Mouse (Mus musculus) lung, postnatal 4 days (tissue): Measurements from ENCODE around the gene Trpm3.

Source experiments
- DNase-seq, 2 experiments: peaks; one replicate each; pipeline ENCODE4 v3.0.0; 2021

Trpm3 gene

DNA sequence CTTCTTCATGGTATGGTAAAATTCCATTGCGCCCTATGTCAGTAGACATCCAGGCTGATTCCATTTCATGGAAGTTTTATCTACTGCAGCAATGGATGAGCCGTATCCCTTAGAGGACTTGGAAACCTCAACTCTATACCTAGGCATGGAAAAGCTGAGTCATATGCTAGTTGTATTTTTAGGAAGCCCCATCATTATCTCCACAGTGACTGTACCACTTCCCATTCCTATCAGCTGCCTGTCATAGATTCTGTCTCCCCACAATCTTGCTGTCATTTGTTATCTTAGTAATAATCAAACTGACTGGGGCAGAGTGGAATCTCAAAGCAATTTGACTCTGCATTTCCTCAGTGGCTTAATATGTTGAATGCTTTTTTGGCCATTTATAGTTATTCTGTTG is 169.2 kb downstream of the Trpm3 start:
- no peak for DNase-seq

DNA sequence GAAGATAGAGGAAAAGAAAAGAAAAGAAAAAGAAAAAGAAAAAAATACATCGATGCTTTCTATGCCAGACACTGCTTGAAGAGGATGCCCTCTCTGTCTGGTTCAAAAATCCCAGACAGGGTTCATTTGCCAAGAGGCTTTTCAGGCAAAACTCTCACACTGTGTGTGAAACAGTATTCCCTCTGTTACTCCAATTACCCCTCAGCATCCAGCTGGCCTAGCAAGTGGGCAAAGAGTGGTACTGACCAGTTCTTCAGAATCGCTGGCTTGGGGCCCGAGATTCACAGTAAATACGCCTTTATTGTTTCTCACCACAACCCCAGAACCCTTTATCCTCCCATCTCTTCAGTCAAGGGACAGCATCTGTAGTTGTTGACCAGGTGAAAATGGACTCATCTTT is 178.5 kb downstream of the Trpm3 start:
- no peak for DNase-seq

- DNase-seq: no peak
Measured at GRCm38 (mm10) chr19:22326813-22327212, 188.0 kb downstream of the Trpm3 start.

- DNase-seq: no peak
Measured at GRCm38 (mm10) chr19:22327226-22327625, 188.4 kb downstream of the Trpm3 start.

GRCm38 (mm10) chr19:22336278-22336677 is 197.4 kb downstream of the Trpm3 start:
- no peak for DNase-seq

DNA sequence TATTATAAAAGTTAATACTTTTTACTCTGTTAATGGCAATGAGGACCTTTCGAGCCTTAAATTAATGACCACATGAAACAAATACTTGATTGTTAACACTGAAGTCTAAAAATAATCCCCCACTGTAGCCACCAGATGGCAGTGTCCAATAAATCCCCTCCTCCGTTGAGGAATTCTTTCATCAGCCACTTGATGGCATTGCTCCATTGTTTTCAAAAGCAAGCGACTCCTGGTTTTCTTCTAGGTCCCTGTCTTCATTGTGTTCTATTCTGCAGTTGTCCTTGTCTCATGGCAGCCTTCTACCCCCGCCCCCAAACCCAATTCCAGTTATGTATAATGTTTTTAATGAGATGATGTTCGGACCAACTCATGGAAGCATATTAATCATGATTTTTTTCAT is 198.6 kb downstream of the Trpm3 start:
- peak in 1 of 2 experiments; percentile 55 for DNase-seq

DNA sequence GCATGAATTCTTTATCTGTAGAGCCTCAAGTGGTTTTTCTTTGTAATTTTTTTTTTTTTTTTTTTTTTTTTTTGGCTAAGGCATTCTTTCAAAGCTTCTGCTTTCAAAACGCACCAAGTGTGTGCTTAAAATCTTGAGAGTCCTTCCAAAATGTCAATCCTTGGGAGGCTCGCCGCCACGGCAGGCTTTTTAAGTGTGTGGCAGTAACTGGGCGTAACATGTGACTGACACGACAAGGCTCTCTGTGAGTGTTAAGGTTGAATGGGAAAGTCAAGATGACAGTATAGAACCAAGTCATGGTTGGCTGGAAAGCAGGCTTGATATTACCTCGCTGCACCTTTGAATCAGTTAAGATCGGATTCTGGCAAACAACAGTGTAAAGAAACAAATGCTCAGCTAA is 200.1 kb downstream of the Trpm3 start:
- no peak for DNase-seq

- no peak for DNase-seq
Measured at GRCm38 (mm10) chr19:22354037-22354541, 215.2 kb downstream of the Trpm3 start.

GRCm38 (mm10) chr19:22386890-22387289 is 248.0 kb downstream of the Trpm3 start:
- DNase-seq: no peak

- DNase-seq: no peak
Measured at GRCm38 (mm10) chr19:22394700-22395099, 255.9 kb downstream of the Trpm3 start.

DNA sequence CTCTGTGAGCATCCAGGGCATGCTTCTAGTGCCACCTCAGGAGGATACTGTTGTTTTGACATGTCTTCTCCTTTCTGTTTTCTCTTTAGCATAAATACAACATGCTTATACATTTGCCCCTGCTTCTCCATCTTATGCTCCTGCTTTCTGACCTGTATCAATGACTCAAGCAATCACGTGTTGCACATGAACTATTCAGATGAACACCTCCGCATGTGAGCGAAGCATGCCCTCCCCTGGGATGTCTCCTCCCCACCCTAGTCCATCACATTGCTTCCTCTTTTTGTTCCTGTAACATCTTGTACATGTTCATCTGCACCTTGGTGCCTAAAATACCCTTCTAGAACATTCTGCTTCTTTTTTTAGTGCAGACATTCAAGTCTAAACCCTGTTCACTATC is 265.2 kb downstream of the Trpm3 start:
- DNase-seq: no peak

GRCm38 (mm10) chr19:22418239-22418638 is 279.4 kb downstream of the Trpm3 start:
- DNase-seq: no peak

DNA sequence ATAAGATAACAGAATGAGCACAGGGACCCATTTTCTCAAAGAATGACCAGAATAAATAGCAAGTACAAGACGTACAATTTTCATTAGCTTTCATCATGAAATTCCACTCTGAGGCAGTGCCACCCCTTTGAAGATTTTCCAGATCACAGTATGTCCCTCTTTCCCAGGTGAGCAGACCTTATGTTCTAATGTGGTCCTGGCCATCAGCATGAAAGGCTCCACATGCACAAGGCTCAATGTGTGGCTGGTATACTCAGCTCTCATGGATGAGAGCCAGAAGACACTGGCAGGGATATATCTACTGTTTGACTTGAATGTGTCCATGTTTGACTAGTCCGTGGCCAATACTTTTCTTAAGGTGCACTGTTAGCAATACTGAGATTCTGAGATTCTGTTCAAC is 298.4 kb downstream of the Trpm3 start:
- no peak for DNase-seq

DNA sequence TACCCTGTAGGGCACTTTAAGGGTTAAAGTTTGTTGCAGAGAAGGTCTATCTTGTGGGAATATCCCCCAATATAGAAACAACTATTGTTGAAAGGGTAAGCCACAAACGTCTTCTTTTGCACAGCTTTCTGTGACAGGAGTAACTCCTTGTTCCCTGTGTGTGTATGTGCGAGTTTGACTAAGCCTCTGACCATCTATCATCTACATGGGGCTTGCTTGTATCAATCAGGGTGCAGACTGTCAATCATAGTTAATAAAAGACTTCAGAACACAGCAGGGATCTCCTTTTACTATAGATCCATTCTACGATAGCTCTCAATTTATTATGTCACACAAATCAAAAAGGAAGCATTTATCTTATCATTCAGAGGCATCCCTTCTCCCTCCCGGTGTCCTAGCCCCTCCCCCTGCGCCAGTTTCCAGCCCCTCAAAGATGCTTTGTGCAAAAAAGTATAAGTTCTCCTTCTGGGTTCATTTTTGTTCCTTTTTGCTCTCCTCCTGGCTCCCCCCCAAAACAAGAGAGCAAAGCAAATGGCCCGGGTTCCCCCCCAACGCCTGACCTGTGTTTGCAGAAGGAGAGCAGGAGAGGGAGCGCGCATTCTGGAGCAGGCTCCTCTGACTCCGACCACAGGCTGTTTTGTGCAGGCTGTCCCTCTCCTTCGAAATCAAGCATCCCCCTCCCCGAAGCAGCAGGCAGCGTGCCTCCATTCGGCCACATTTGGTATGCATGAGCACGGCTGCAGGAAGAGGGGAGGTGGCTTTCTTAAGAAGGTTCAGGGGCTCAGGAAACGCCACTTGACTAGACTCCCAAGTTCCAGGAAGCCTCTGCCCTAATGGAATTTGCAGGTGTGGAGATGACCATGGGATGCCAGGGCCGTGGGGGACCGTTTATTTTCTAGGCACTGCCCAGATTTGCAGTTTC is 308.8 kb downstream of the Trpm3 start:
- no peak for DNase-seq

DNA sequence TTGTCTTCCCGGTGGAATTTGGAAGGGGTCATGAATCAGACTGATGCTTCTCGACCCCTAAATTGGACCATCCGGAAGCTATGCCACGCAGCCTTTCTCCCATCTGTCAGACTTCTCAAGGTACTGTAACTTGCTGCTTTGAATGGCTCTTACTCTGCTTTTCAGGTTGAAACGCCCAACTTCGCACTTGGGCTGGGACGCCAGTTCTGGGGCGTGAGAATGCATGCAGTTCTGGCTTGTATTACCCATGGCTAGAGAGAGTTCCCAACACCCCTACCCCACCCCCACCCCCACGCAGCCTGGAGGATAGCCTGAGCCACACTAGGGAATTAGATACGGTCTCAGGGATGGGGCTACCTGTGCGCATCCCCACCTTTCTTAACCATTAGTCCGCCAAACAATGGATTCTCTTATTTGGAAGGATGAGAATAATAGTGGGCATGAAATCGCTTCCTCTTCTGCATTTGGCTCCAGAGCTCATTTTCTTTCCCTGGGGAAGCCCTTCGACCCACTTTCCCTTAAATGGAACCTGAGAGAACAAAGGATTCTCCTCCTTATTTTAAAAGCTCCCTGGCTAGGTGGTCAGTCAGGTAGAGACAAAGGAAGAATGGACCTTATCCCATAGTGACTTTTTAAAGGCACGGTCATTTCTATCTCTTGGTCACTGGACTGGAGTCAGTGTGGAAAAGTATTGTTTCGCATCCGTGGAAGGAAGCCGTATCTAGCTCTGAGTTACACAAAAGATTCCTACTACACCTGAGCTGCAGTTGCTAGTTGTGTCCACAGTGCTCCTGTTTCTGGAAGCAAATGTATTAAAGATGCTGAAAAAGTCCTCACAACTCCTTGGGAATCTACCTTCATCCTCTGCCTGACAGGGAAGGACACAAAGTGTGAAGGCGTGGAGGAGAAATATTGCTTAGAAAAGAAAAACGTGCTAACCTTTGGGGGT is 309.8 kb downstream of the Trpm3 start:
- no peak for DNase-seq

DNA sequence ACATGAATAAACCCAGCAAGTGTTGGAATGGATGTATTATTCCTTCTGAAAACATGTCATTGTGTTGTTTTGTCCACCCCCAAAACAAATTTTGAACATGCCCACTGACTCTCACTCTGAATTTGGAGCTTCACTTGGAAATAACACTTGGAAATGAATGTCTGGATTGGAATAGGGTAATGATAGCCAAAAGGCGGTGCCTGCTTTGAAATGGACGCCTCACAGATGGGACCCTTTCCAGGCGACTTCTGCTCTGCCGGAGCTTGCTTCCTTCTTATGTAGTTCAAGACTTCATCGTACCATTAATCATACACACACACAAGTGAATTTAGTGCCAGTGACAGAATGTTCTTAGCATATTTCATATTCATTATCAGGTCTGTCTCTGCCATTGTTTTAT is 312.4 kb downstream of the Trpm3 start:
- no peak for DNase-seq

- DNase-seq: no peak
Measured at GRCm38 (mm10) chr19:22456935-22457334, 318.1 kb downstream of the Trpm3 start.

- DNase-seq: no peak
Measured at GRCm38 (mm10) chr19:22462043-22462442, 323.2 kb downstream of the Trpm3 start.

GRCm38 (mm10) chr19:22463506-22463905 is 324.7 kb downstream of the Trpm3 start:
- DNase-seq: no peak

DNA sequence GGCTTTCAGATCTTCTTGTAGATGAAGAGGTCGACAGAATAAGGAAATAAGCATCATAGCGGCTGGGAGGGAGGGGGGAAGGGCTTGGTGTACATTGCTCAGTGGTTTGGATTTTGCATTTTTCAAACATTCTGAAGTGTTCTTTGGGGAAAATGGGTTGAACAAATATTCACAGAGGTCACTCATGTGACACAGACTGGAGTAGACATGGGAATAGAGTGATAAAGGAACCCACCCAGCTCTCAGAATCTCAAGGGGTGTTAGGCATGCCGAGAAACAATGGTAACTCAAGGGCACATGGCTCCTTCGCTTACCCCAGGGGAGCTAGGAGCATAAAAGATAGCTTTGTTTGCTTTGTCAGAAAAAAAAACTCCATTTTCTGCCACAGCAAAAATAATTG is 330.8 kb downstream of the Trpm3 start:
- no peak for DNase-seq

DNA sequence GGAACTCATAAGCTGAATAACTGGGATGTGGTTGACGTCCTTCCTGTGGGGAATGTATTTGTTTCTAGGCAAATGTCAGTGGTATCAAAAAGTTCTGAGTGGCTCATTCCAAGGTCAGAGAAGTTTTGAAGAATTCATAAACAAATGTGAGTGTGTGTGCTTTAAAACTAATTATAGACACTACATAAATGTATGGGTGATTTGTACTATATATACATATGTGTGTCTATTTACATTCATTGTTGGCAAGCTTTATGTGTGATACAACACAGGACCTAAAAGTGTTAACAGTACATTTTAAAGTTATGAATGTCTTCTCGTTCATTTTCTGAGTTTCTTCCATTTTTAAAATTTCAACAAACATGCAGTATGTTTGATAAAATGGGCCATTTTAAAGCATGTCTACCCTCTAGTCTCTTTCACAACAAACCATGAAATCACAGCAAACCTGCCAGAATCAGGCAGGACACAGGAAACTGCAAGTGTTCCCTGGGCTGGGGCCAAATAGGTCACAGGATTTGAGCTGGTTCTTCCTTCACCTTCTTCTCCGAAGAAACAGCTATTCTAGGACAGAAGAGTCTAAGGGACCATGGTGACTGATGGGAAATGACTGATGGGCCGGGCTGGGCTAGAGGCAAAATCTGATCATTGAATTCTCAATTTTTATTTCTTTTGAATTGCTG is 334.3 kb downstream of the Trpm3 start:
- no peak for DNase-seq

- DNase-seq: no peak
Measured at GRCm38 (mm10) chr19:22478295-22478989, 339.6 kb downstream of the Trpm3 start.
